Mouse (Mus musculus): Measurements from ENCODE around the gene Zfp503. TPM values are rescaled to one million over a fixed set of nuclear protein-coding genes. Genes with fewer than 3 reads are reported as not detected.

The Zfp503 gene
- total and polyA plus RNA-seq, 3 experiments, result 0.96 to 2.1 TPM; not detected in 1

Other genes starting within 250 kb of the Zfp503 start
- 5.8 and 6.7 TPM in 2 replicates for gene Samd8, start 239.1 kb downstream of the Zfp503 start, total RNA-seq (2012; rRNA removed)
- gene Samd8, start 239.1 kb downstream of the Zfp503 start, polyA plus RNA-seq (2012; ENCODE audit: insufficient read depth in 1 of 2, insufficient read length in 2 of 2, low read depth in 1 of 2, low replicate concordance in 2 of 2, missing spikeins in 1 of 2), result 1 to 10 TPM in 1 of 2 experiments, not detected in 1; 6.8 TPM
- gene Dusp13, start 238.4 kb downstream of the Zfp503 start, total RNA-seq (2012; rRNA removed), result not detected in 2 replicates
- under 1 TPM in 1 of 2 experiments, not detected in 1; 0.08 TPM for gene Dusp13, start 238.4 kb downstream of the Zfp503 start, polyA plus RNA-seq (2012; ENCODE audit: insufficient read depth in 1 of 2, insufficient read length in 2 of 2, low read depth in 1 of 2, low replicate concordance in 2 of 2, missing spikeins in 1 of 2)
- gene Vdac2, start 164.4 kb downstream of the Zfp503 start, total RNA-seq (2012; rRNA removed), result 247 and 248 TPM in 2 replicates
- gene Vdac2, start 164.4 kb downstream of the Zfp503 start, polyA plus RNA-seq (2012; ENCODE audit: insufficient read depth in 1 of 2, insufficient read length in 2 of 2, low read depth in 1 of 2, low replicate concordance in 2 of 2, missing spikeins in 1 of 2), result 100 to 1,000 TPM in 1 of 2 experiments, 10 to 100 TPM in 1; 74.9 to 327 TPM
- gene Comtd1, start 140.6 kb downstream of the Zfp503 start, total RNA-seq (2012; rRNA removed), result 31.1 and 36.4 TPM in 2 replicates
- gene Comtd1, start 140.6 kb downstream of the Zfp503 start, polyA plus RNA-seq (2012; ENCODE audit: insufficient read depth in 1 of 2, insufficient read length in 2 of 2, low read depth in 1 of 2, low replicate concordance in 2 of 2, missing spikeins in 1 of 2), result 10 to 100 TPM in 1 of 2 experiments, not detected in 1; 35.7 TPM
- 3.7 and 5.9 TPM in 2 replicates for gene Lrmda, start 30.1 kb upstream of the Zfp503 start, total RNA-seq (2012; rRNA removed)
- gene Lrmda, start 30.1 kb upstream of the Zfp503 start, polyA plus RNA-seq (2012; ENCODE audit: insufficient read depth in 1 of 2, insufficient read length in 2 of 2, low read depth in 1 of 2, low replicate concordance in 2 of 2, missing spikeins in 1 of 2), result 1 to 10 TPM in 1 of 2 experiments, not detected in 1; 5.1 TPM

All from MEL (cell line).